Mouse (Mus musculus): ENCODE data around the gene Xkr7. TPM values are rescaled to one million over a fixed set of nuclear protein-coding genes. Genes with fewer than 3 reads are reported as not detected.

The Xkr7 gene
- polyA plus RNA-seq, 1 experiment from 2014 or later, result 0.14 TPM

GRCm38 (mm10) chr2:153045884-153046299, 14.2 kb downstream of the Xkr7 start:
- Histone ChIP-seq H3K36me3 (replicated peaks) (no peaks in the 10 kb centered on the region), H3K27ac (no peak overlapping the region), H3K27me3 (ENCODE audit: poor library complexity, severe bottlenecking) (peaks cover 19% of the 10 kb centered on the region), H3K4me1 (no peaks in the 10 kb centered on the region), H3K4me3 (no peak overlapping the region), H3K9me3 (no peaks in the 10 kb centered on the region)
- WGBS, result 59% methylated on average over 8 of the region's 8 CpGs
- no peak for DNase-seq (ENCODE audit: extremely low spot score, low spot score)

- Histone ChIP-seq H3K9me3 (no peaks in the 10 kb centered on the region), H3K27me3 (ENCODE audit: poor library complexity, severe bottlenecking) (peaks cover 39% of the 10 kb centered on the region), H3K36me3 (replicated peaks) (no peaks in the 10 kb centered on the region), H3K4me3 (no peak overlapping the region), H3K4me1 (peaks cover 6% of the 10 kb centered on the region), H3K27ac (no peak overlapping the region)
- DNase-seq (ENCODE audit: extremely low spot score, low spot score), result peak; percentile 40
- WGBS, result 46% methylated on average over 17 of the region's 17 CpGs
Measured at GRCm38 (mm10) chr2:153047828-153048465, 16.3 kb downstream of the Xkr7 start.

- Histone ChIP-seq H3K27ac (no peak overlapping the region), H3K4me3 (no peak overlapping the region)
- 65% methylated on average over 9 of the region's 9 CpGs for WGBS
Measured at GRCm38 (mm10) chr2:153049288-153049996, 17.8 kb downstream of the Xkr7 start.

GRCm38 (mm10) chr2:153049997-153050358, 18.3 kb downstream of the Xkr7 start:
- H3K27ac ChIP-seq, result no peak overlapping the region
- H3K4me3 ChIP-seq, result no peak overlapping the region
- H3K27me3 ChIP-seq (ENCODE audit: poor library complexity, severe bottlenecking), result peaks cover 58% of the 10 kb centered on the region
- WGBS, result 84% methylated on average over 4 of the region's 4 CpGs
- H3K36me3 ChIP-seq (replicated peaks), result no peaks in the 10 kb centered on the region
- H3K9me3 ChIP-seq, result no peaks in the 10 kb centered on the region
- no peak for DNase-seq (ENCODE audit: extremely low spot score, low spot score)
- H3K4me1 ChIP-seq, result peaks cover 6% of the 10 kb centered on the region

More at GRCm38 (mm10) chr2:153049288-153049996, 17.8 kb downstream of the Xkr7 start:
- Histone ChIP-seq H3K36me3 (replicated peaks) (no peaks in the 10 kb centered on the region), H3K9me3 (no peaks in the 10 kb centered on the region), H3K4me1 (peaks cover 6% of the 10 kb centered on the region), H3K27me3 (ENCODE audit: poor library complexity, severe bottlenecking) (peaks cover 54% of the 10 kb centered on the region)
- DNase-seq (ENCODE audit: extremely low spot score, low spot score), result no peak

- H3K27me3 ChIP-seq (ENCODE audit: poor library complexity, severe bottlenecking), result peaks cover 58% of the 10 kb centered on the region
Measured at GRCm38 (mm10) chr2:153051095-153051494, 19.4 kb downstream of the Xkr7 start.

DNA sequence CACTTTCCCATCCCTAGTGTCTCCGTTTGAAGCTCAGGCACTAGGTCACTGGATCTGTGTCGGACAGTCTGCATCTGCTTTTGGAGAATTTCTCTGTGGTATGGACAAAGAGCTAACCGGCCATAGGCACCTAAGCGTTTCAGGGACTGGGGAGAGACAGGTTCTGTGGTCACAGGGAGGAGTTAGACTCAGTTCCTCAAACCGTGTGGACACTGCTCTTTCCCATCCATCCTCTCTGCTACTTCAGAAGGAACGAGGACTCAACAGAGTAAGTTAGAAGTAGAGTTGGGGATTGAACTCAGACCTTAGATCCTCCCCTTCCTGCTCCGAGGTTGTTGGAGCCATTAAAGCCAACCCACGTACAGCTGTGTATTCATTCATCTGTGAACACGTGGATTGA, 19.9 kb downstream of the Xkr7 start:
- H3K9me3 ChIP-seq, result no peaks in the 10 kb centered on the region
- WGBS, result 82% methylated on average over 9 of the region's 9 CpGs
- H3K27me3 ChIP-seq (ENCODE audit: poor library complexity, severe bottlenecking), result peaks cover 58% of the 10 kb centered on the region
- no peak overlapping the region for H3K4me3 ChIP-seq
- no peak for DNase-seq (ENCODE audit: extremely low spot score, low spot score)
- H3K4me1 ChIP-seq, result peaks cover 6% of the 10 kb centered on the region
- H3K36me3 ChIP-seq (replicated peaks), result no peaks in the 10 kb centered on the region
- H3K27ac ChIP-seq, result no peak overlapping the region

More at GRCm38 (mm10) chr2:153051095-153051494, 19.4 kb downstream of the Xkr7 start:
- H3K36me3 ChIP-seq (replicated peaks), result no peaks in the 10 kb centered on the region
- peaks cover 6% of the 10 kb centered on the region for H3K4me1 ChIP-seq
- H3K9me3 ChIP-seq, result no peaks in the 10 kb centered on the region
- no peak overlapping the region for H3K27ac ChIP-seq
- no peak overlapping the region for H3K4me3 ChIP-seq
- 82% methylated on average over 6 of the region's 6 CpGs for WGBS
- no peak for DNase-seq (ENCODE audit: extremely low spot score, low spot score)

GRCm38 (mm10) chr2:153052700-153053351, 21.2 kb downstream of the Xkr7 start:
- Histone ChIP-seq H3K27ac (no peak overlapping the region), H3K4me3 (peak overlapping the region; percentile 24), H3K4me1 (peaks cover 6% of the 10 kb centered on the region), H3K9me3 (no peaks in the 10 kb centered on the region), H3K27me3 (ENCODE audit: poor library complexity, severe bottlenecking) (peaks cover 58% of the 10 kb centered on the region), H3K36me3 (replicated peaks) (no peaks in the 10 kb centered on the region)
- 8% methylated on average over 30 of the region's 30 CpGs for WGBS
- DNase-seq (ENCODE audit: extremely low spot score, low spot score), result no peak

DNA sequence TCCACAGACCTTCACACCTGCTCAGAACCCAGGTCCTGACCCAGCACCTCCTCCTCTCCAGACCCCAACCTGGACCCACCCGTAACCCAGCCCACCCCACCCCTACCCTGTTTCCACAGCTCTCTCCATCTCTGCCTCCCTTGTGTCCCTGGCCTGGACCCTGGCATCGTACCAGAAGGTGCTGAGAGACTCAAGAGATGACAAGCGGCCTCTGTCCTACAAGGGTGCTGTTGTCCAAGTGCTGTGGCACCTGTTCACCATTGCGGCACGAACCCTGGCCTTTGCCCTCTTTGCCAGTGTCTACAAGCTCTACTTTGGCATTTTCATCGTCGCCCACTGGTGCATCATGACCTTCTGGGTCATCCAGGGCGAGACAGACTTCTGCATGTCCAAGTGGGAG, 22.2 kb downstream of the Xkr7 start:
- Histone ChIP-seq H3K27me3 (ENCODE audit: poor library complexity, severe bottlenecking) (peaks cover 58% of the 10 kb centered on the region), H3K36me3 (replicated peaks) (no peaks in the 10 kb centered on the region), H3K27ac (no peak overlapping the region), H3K4me3 (no peak overlapping the region), H3K9me3 (no peaks in the 10 kb centered on the region), H3K4me1 (peaks cover 6% of the 10 kb centered on the region)
- DNase-seq (ENCODE audit: extremely low spot score, low spot score), result no peak
- 89% methylated on average over 8 of the region's 8 CpGs for WGBS

DNA sequence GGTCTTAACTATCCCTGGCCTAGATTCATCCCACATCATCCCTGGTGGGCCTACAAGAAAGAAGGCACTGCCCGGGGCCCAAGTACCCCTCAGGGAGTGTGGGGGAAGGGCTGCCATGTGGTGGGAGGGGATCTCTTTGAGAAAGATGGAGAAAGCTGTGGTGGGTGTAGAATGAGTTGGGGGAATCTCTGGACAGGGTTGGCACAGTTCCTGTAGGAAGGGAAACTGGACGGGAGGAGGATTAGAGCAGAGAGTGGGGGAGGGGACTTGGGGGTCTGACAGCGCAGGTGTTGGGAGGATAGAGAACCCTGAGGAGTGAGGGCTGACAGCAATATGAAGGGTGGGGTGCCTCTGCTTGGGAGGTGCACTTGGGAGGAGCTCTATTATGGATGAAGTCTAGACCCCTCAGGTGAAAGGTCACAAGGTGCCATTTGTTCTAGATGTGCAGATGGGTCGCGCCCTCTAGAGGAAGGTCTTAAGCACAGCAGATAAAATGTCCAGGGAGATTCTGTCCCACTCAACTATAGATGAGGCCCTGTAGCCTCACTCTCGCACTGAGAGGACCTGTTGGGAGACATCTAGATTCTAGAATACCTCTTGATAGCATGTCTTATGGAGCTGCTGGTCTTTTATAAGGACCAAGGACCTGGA, 23.7 kb downstream of the Xkr7 start:
- H3K4me1 ChIP-seq, result peaks cover 6% of the 10 kb centered on the region
- H3K36me3 ChIP-seq (replicated peaks), result no peaks in the 10 kb centered on the region
- no peak overlapping the region for H3K4me3 ChIP-seq
- no peaks in the 10 kb centered on the region for H3K9me3 ChIP-seq
- H3K27ac ChIP-seq, result no peak overlapping the region
- H3K27me3 ChIP-seq (ENCODE audit: poor library complexity, severe bottlenecking), result peaks cover 43% of the 10 kb centered on the region
- 61% methylated on average over 6 of the region's 6 CpGs for WGBS
- DNase-seq (ENCODE audit: extremely low spot score, low spot score), result no peak

DNA sequence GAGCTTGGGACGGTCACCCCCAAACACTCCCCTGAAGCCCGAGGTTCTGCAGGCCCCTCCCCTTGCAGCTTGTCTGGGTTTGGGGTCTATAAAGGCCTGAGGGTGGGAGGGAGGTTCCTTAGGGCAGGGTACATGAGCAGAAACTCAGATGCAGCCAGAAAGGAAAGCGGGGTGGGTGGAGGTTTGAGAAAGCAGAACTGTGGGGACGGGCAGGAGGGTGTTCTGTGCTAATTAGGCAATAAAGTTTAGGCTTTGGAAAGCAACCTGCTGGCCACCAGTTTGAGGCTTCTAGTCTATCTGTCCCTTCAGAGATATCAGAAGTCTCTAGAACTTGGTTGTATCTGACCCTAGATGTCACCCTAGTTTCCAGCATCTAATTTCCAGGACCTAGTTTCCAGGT, 26.7 kb downstream of the Xkr7 start:
- no peak for DNase-seq (ENCODE audit: extremely low spot score, low spot score)
- no peak overlapping the region for H3K27ac ChIP-seq
- H3K4me3 ChIP-seq, result no peak overlapping the region
- peaks cover 14% of the 10 kb centered on the region for H3K27me3 ChIP-seq (ENCODE audit: poor library complexity, severe bottlenecking)
- H3K9me3 ChIP-seq, result no peaks in the 10 kb centered on the region
- no peaks in the 10 kb centered on the region for H3K4me1 ChIP-seq
- 70% methylated on average over 4 of the region's 4 CpGs for WGBS
- no peaks in the 10 kb centered on the region for H3K36me3 ChIP-seq (replicated peaks)

- H3K36me3 ChIP-seq (replicated peaks), result no peaks in the 10 kb centered on the region
- no peaks in the 10 kb centered on the region; the same call in 1 of the 2 replicates for H3K27me3 ChIP-seq (ENCODE audit: poor library complexity, severe bottlenecking)
- H3K4me3 ChIP-seq, result no peak overlapping the region
- H3K4me1 ChIP-seq, result 0 out of 2 replicates have a peak, but pooled peaks cover 3% of the 10 kb centered on the region
- no peaks in the 10 kb centered on the region for H3K9me3 ChIP-seq
- no peak overlapping the region for H3K27ac ChIP-seq
- DNase-seq (ENCODE audit: extremely low spot score, low spot score), result no peak
- WGBS, result 91% methylated on average over 7 of the region's 7 CpGs
Measured at GRCm38 (mm10) chr2:153060216-153060615, 28.6 kb downstream of the Xkr7 start.

DNA sequence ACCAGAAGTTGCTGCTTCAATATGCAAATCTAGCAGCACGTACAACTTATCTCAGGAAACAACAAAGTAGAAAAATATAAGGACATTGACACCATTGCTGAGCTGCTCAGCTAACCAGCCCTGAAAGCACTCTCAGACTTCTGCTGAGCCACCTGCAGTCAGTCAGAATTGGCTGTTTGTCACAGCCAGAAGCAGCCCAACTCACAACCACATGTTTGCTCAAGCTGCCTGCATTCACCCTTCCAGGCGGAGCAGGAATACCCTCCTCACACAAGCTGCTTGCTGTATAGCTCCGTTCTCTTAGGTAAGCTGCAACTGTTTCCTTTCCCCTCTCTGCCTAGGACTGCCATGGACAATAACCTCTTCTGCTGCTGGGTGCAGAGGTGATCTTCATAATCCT, 31.7 kb downstream of the Xkr7 start:
- 64% methylated on average over 3 of the region's 3 CpGs for WGBS
- H3K4me1 ChIP-seq, result peaks cover 13% of the 10 kb centered on the region; the same call in 1 of the 2 replicates

More for the DNA sequence above, 31.7 kb downstream of the Xkr7 start:
- Histone ChIP-seq H3K27me3 (ENCODE audit: poor library complexity, severe bottlenecking) (peaks cover 28% of the 10 kb centered on the region), H3K27ac (no peak overlapping the region), H3K4me3 (no peak overlapping the region), H3K36me3 (replicated peaks) (no peaks in the 10 kb centered on the region), H3K9me3 (no peaks in the 10 kb centered on the region)
- no peak for DNase-seq (ENCODE audit: extremely low spot score, low spot score)
